Mouse (Mus musculus) cerebellum, adult 11 months (tissue): ENCODE data around the gene Gm10354.
"Not testable (repeated sequence)": the region's sequence is repeated elsewhere in the genome, so short reads cannot be mapped to it uniquely, and the experiment has no call there.

Source experiments
- DNase-seq: peaks from one replicate; pipeline ENCODE4 v3.0.0; 2022

The Gm10354 gene

GRCm38 (mm10) chr5:14978835-14979234 lies at the start of gene Gm10354:
TSS of gene Gm10354 (minus strand) at chr5:14978935.
- DNase-seq: not testable (repeated sequence)

- DNase-seq: not testable (repeated sequence)
Observed at GRCm38 (mm10) chr5:15024316-15024715, 45.6 kb upstream of the Gm10354 start.

GRCm38 (mm10) chr5:15020067-15020466 lies 41.3 kb upstream of the Gm10354 start:
- not testable (repeated sequence) for DNase-seq

- DNase-seq: not testable (repeated sequence)
Observed at GRCm38 (mm10) chr5:15010639-15011582, 32.2 kb upstream of the Gm10354 start.

GRCm38 (mm10) chr5:15006907-15007306 lies 28.2 kb upstream of the Gm10354 start:
- not testable (repeated sequence) for DNase-seq

- DNase-seq: not testable (repeated sequence)
Observed at GRCm38 (mm10) chr5:15006288-15006687, 27.6 kb upstream of the Gm10354 start.

GRCm38 (mm10) chr5:15005584-15005983 lies 26.8 kb upstream of the Gm10354 start:
- DNase-seq: not testable (repeated sequence)

GRCm38 (mm10) chr5:15004569-15005562 lies 26.1 kb upstream of the Gm10354 start:
- DNase-seq: not testable (repeated sequence)

- not testable (repeated sequence) for DNase-seq
Observed at GRCm38 (mm10) chr5:14998077-14998476, 19.3 kb upstream of the Gm10354 start.

- not testable (repeated sequence) for DNase-seq
Observed at GRCm38 (mm10) chr5:14997556-14997955, 18.8 kb upstream of the Gm10354 start.

GRCm38 (mm10) chr5:14996670-14997249 lies 18.0 kb upstream of the Gm10354 start:
- DNase-seq: not testable (repeated sequence)

GRCm38 (mm10) chr5:14994124-14994523 lies 15.4 kb upstream of the Gm10354 start:
- not testable (repeated sequence) for DNase-seq

- not testable (repeated sequence) for DNase-seq
Observed at GRCm38 (mm10) chr5:14990375-14991158, 11.8 kb upstream of the Gm10354 start.

GRCm38 (mm10) chr5:14986649-14987387 lies 8.1 kb upstream of the Gm10354 start:
- DNase-seq: not testable (repeated sequence)

- DNase-seq: not testable (repeated sequence)
Observed at GRCm38 (mm10) chr5:14977368-14977767, 1.4 kb downstream of the Gm10354 start.

- not testable (repeated sequence) for DNase-seq
Observed at GRCm38 (mm10) chr5:14975294-14975693, 3.4 kb downstream of the Gm10354 start.

- DNase-seq: not testable (repeated sequence)
Observed at GRCm38 (mm10) chr5:14972841-14973240, 5.9 kb downstream of the Gm10354 start.

- not testable (repeated sequence) for DNase-seq
Observed at GRCm38 (mm10) chr5:14963821-14964220, 14.9 kb downstream of the Gm10354 start.

GRCm38 (mm10) chr5:14961502-14961901 lies 17.2 kb downstream of the Gm10354 start:
- DNase-seq: not testable (repeated sequence)

GRCm38 (mm10) chr5:14955928-14956706 lies 22.6 kb downstream of the Gm10354 start:
- DNase-seq: not testable (repeated sequence)
